Mouse (Mus musculus) brown adipose tissue, adult 24 weeks (tissue): ENCODE results near the gene Ctsw. TPM values are rescaled to one million over a fixed set of nuclear protein-coding genes. Genes with fewer than 3 reads are reported as not detected.
A peak's percentile ranks its signal among the peaks of the same experiment; 100 is the strongest.

Experiments
- H3K27ac ChIP-seq: fragments of 200-500 bp; replicated peaks from 2 replicates; pipeline ENCODE4 v1.5.1; 2012; ENCODE audit warnings: low read depth, mild to moderate bottlenecking, low read length
- H3K4me1 ChIP-seq: fragments of 200-500 bp; 2 replicates; pipeline ENCODE4 v1.6.1; 2012; ENCODE audit warnings: low read length, mixed read lengths; ENCODE audit not compliant: control insufficient read depth, insufficient read depth, insufficient read length
- H3K4me3 ChIP-seq: fragments of 200-500 bp; 2 replicates; pipeline ENCODE4 v1.5.1; 2012; ENCODE audit warnings: low read depth, mild to moderate bottlenecking, low read length, moderate library complexity; ENCODE audit not compliant: insufficient read depth
- polyA plus RNA-seq: library from polyadenylated mRNA; stranded (reverse); fragments of >200 nt; gene quantifications from 2 replicates; pipeline ENCODE4 v1.2.4, GENCODE M21; 2012; ENCODE audit not compliant: missing spikeins, insufficient read depth, insufficient read length

The Ctsw gene
- polyA plus RNA-seq, 1 experiment: not detected

DNA sequence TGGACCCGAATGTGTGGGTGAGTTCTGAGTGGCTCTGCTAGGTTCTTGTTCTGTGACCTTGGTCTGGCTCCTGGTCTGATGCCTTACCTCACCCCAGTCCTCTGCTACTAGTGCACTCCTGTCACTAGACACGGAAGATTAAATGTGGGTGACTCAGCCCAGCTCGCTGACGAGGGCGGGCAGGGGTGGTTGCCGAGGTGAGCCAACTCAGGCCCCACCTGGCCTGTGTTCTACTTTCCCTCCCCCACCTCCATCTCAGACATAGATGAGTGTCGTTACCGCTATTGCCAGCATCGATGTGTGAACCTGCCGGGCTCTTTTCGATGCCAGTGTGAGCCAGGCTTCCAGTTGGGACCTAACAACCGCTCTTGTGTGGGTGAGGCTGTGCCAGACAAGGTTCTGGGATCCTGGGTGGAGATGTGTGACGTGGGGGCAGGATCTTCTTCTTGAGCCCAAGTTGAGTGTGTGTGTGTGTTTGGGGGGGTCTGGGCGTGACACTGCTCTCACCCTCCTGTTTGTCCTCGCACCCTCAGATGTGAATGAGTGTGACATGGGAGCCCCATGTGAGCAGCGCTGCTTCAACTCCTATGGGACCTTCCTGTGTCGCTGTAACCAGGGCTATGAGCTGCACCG is 9.5 kb upstream of the Ctsw start:
- no peak overlapping the region for H3K27ac ChIP-seq
- no peaks in the 10 kb centered on the region for H3K4me1 ChIP-seq
- H3K4me3 ChIP-seq: no peak overlapping the region

DNA sequence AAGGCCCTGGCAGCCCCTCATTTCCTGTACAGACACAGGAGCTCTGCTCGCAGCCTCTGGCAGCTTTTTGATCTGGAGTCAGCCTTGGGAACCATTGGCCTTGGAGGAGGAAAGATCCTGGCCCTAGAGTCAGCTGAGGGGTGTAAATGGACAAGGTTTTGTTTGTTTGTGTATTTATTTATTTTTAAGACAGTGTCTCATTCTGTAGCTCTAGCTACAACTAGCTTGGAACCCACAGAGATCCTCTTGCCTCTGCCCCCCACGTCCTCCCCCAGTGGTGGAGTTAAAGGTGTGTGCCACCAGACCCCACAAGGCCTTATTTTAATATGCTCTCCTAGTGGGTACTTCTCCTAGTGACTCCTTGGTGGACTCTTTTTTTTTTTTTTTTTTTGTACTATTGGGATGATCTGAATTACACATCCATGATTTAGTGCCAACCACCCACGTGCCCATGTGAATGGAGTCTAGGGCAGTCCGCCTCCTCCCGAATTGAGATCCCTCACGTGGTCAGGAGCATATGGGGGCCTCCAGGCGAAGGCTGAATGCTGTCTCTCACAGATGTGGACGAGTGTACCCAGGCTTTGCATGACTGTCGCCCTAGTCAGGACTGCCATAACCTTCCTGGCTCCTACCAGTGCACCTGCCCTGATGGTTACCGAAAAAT is 8.8 kb upstream of the Ctsw start:
- no peak overlapping the region for H3K27ac ChIP-seq
- H3K4me1 ChIP-seq: no peaks in the 10 kb centered on the region
- H3K4me3 ChIP-seq: no peak overlapping the region

DNA sequence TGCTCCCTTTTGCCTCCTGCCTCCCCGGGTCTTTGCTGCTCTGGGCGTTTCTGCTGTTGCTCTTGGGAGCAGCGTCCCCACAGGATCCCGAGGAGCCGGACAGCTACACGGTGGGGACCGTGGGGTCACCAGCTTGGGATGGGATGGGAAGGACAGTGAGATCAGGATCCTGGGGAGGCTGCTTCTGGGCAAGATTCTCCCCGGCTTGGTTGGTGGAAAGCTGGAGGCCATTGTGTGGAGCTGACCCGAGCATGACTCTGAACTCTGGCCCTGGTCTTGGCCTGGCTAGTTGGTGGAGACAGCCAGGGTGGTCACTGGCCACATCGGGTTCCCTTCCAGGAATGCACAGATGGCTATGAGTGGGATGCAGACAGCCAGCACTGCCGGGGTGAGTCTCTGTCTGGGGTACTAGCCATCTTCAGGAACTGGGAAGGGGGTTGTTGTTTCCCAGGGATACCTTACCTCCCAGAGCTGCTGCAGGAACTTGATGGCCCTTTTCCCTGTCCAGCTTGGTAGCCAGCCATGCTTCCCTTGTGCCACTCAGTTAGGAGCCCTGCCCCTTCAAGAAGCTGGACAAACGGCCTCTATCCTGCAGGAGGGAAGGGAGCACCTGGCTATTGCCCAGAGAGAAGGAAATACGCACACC is 6.9 kb upstream of the Ctsw start:
- H3K4me3 ChIP-seq: peak overlapping the region; percentile 53
- H3K4me1 ChIP-seq: no peaks in the 10 kb centered on the region
- peak overlapping the region; percentile 19; the same call in 1 of the 2 replicates for H3K27ac ChIP-seq

DNA sequence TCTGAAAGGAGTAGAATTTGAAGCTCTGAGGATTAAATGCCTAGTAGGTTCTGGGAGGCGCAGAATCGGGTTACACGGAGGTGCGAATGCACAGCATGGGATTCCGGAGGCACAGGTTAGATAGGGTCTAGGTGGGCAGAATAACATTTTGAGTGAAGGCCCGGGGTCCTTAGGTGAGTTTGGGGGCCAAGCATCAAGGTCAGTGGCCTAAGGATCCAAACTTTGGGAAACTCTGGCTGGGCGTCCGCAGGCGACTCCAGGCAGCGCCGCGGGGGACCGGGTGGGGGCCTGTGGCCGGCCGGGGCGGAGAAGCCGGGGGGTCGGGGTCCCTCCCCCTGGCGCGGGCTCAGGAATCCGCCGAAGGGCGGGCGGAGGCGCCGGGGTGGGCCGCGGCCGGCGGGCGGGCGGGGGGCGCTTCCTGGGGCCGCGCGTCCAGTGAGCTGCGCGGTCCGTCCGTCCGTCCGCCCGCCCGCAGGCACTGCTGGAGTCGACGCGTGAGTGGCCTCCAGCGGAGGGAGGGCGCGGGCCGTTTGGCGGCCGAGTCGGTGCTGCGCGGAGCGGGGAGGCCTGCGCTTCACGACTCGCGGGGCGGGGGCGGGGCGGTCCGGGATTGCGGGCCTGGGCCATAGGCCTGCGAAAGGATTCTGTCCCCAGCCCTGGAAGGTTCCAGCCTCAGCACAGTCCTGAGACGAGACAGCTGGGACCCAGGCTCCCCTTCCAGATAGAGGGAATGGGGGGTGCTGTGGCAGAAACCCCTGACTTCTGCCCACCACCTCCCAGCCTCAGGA is 6.2 kb upstream of the Ctsw start:
- peak overlapping the region; percentile 63 for H3K4me3 ChIP-seq
- H3K4me1 ChIP-seq: no peaks in the 10 kb centered on the region
- peak overlapping the region; percentile 19 for H3K27ac ChIP-seq

- H3K4me1 ChIP-seq: no peaks in the 10 kb centered on the region
- peak within 1 kb of the TSS; percentile 57 for H3K27ac ChIP-seq
- peak within 1 kb of the TSS; percentile 63 for H3K4me3 ChIP-seq
Observed at GRCm38 (mm10) chr19:5473720-5474119, 5.4 kb upstream of the Ctsw start, which contains the start of gene Efemp2. TSS of gene Efemp2 (plus strand) at chr19:5473954.

- no peak overlapping the region for H3K4me3 ChIP-seq
- H3K27ac ChIP-seq: no peak overlapping the region
- H3K4me1 ChIP-seq: no peaks in the 10 kb centered on the region
Observed at GRCm38 (mm10) chr19:5472857-5473256, 4.5 kb upstream of the Ctsw start.

DNA sequence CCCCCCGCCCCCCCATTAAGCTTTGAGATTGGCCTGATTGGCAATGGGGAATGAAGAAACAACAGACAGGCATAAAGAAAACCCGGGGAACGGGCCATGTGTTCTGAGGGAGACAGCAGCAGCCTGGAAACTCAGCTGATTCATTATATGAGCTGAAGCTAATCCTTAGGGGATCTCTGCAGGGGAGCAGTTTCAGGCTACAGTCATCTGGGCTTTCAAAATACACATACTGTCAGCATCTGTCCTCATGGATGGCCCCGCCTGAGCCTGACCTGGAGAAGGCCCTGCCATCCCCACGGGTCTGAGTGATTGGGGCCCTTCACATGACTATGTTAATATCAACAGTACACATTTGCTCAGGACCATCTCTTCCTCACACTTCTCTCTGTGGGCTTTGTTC is 3.5 kb upstream of the Ctsw start:
- no peak overlapping the region for H3K27ac ChIP-seq
- no peaks in the 10 kb centered on the region for H3K4me1 ChIP-seq
- no peak overlapping the region for H3K4me3 ChIP-seq

DNA sequence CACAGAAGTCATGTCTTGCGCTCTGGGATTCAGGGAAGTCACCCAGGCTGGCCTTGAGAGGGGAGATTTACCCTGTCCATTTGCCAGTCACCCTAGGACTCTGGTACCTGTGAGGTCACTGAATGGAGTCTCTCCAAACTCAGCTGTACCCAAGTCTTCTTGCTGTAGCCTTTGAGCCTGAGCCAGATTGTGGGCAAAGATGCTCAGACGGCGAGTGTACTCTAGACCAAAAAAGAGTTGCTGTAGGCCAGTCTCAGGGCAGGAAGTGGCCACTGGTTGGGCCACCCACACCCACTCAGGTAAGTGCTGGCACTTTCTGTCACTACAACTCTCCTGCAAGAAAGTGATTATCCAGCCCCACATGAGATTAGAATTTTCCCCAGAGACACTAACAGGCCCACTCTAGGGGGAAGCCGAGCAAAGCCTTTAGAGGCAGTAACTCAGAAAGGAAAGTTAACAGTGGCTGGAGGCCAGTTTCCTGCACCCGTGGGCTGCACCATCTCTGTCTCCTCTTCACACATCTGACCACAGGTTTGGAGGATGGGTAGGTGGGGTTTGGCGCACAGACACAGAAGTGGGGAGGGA is 1.3 kb downstream of the Ctsw start:
- no peak overlapping the region for H3K4me3 ChIP-seq
- H3K27ac ChIP-seq: no peak overlapping the region
- peaks cover 5% of the 10 kb centered on the region; the same call in 1 of the 2 replicates for H3K4me1 ChIP-seq

DNA sequence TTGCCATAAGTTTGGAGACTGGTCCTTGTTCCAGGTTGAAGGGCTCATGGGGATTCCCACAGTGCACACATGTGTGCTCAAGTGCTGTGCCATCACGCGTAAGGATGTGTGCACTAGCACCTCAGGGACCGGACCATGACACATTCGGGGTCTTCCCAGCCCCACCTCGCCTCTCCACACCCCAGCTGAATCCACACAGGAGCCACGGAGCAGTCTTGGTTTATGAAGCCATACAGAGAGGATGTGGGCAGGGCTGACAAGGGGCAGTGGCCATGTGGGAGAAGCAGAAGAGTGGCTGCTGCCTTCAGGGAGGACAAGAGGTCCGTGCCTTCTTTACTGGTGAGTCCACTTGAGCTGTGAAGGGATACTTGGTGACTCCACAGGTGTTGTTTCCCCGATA is 3.3 kb downstream of the Ctsw start:
- no peak overlapping the region for H3K27ac ChIP-seq
- no peak overlapping the region for H3K4me3 ChIP-seq
- H3K4me1 ChIP-seq: peaks cover 5% of the 10 kb centered on the region; the same call in 1 of the 2 replicates

- Histone ChIP-seq H3K4me1 (peaks cover 5% of the 10 kb centered on the region; the same call in 1 of the 2 replicates), H3K27ac (peak overlapping the region; percentile 32; the same call in 1 of the 2 replicates), H3K4me3 (no peak overlapping the region)
Observed at GRCm38 (mm10) chr19:5463791-5464562, 4.3 kb downstream of the Ctsw start.

DNA sequence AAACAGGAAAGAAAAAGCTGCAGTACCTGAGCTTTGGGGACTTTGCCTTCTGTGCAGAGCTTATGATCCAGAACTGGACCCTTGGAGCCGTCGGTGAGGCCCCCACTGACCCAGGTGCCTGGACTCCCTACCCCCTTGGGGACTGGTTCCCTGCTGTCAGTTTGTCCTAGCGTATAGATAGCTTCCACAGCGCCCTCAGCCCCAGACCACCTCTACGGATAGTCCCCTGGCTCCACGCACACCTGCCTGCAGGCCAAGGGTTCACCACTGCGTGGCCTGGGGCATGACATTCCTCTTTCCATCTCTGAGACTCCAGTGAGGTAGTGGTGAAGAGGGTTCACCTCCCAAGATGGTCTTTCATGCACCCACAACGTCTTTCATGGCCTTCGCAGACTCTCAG is 5.1 kb downstream of the Ctsw start:
- Histone ChIP-seq H3K4me1 (peaks cover 5% of the 10 kb centered on the region; the same call in 1 of the 2 replicates), H3K27ac (no peak overlapping the region), H3K4me3 (no peak overlapping the region)

DNA sequence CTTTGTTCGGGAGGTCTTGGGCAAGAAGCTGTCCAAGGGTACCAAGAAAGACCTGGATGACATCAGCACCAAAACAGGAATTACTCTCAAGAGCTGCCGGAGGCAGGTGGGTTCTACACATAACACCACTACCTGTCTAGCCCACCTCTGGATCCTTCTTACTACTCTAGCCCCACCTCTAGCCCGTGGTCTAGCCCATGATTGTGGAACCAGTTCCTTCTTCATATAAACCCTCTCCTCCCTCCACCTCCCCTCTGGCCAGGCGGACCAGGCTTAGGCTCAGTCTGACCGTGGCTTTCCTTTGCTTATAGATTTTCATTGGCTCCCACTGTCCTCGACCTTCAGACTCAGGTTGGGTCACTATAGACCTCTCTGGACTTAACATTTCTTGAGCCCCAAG is 6.9 kb downstream of the Ctsw start:
- peaks cover 5% of the 10 kb centered on the region; the same call in 1 of the 2 replicates for H3K4me1 ChIP-seq

GRCm38 (mm10) chr19:5460465-5460911 is 7.8 kb downstream of the Ctsw start, which contains the start of gene Fibp:
TSS of gene Fibp (plus strand) at chr19:5460615.
- Histone ChIP-seq H3K4me3 (peak within 1 kb of the TSS; percentile 76), H3K4me1 (peaks cover 5% of the 10 kb centered on the region; the same call in 1 of the 2 replicates), H3K27ac (peak within 1 kb of the TSS; percentile 86)

More for the DNA sequence above, 6.9 kb downstream of the Ctsw start:
- Histone ChIP-seq H3K27ac (no peak overlapping the region), H3K4me3 (peak overlapping the region; percentile 76)

DNA sequence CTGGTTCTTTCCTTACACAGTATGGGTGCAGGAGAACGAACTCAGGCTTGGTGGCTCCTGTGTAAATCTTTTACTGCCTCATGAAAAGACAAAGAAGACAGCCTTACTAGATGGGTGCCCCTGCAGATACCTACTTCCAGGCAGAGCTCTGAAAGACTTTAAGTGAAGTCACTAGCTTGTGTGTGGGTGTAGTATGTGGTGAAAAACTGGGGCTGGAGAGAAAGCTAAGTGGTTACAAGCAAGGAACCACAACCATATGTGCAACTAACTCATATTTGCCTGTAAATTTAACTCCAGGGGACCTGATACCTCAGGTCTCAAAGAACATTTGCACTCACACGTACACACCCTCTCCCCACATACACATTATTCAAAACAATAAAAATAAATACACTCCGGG is 8.4 kb downstream of the Ctsw start:
- H3K4me1 ChIP-seq: peaks cover 5% of the 10 kb centered on the region; the same call in 1 of the 2 replicates
- H3K27ac ChIP-seq: no peak overlapping the region
- H3K4me3 ChIP-seq: peak overlapping the region; percentile 76; the same call in 1 of the 2 replicates
